Mouse (Mus musculus) C2C12 (cell line): ENCODE measurements around the gene Tbc1d23. TPM values are rescaled to one million over a fixed set of nuclear protein-coding genes. Genes with fewer than 3 reads are reported as not detected.

Experiments used
- H3K27me3 ChIP-seq: one replicate; pipeline ENCODE4 v1.6.1; 2011; ENCODE audit not compliant: control insufficient read depth, insufficient read depth, insufficient read length
- H3K36me3 ChIP-seq: one replicate; pipeline ENCODE4 v1.6.1; 2011; ENCODE audit not compliant: control insufficient read depth, insufficient read depth
- H3K4me3 ChIP-seq: one replicate; pipeline ENCODE4 v1.5.1; 2011; ENCODE audit warnings: mild to moderate bottlenecking, control low read depth; ENCODE audit not compliant: poor library complexity, insufficient read depth, severe bottlenecking
- H3K79me2 ChIP-seq: one replicate; pipeline ENCODE4 v1.6.1; 2011; ENCODE audit not compliant: control insufficient read depth, insufficient read depth
- H3K79me3 ChIP-seq: one replicate; pipeline ENCODE4 v1.6.1; 2011; ENCODE audit warnings: low read depth, control low read depth
- H3ac ChIP-seq: one replicate; pipeline ENCODE3; 2011; ENCODE audit warnings: low read depth; ENCODE audit not compliant: control insufficient read depth, insufficient read length
- CEBPB ChIP-seq: IDR thresholded peaks from one replicate; pipeline ENCODE4 v1.6.1; 2011; ENCODE audit warnings: low read depth, mild to moderate bottlenecking, control low read depth, moderate library complexity
- CTCF ChIP-seq: IDR thresholded peaks from one replicate; pipeline ENCODE4 v1.5.1; 2011; ENCODE audit not compliant: control insufficient read depth, insufficient read depth, insufficient read length
- FOSL1 ChIP-seq: IDR thresholded peaks from one replicate; pipeline ENCODE4 v1.8.0; 2011; ENCODE audit warnings: mild to moderate bottlenecking, low read length; ENCODE audit not compliant: poor library complexity, insufficient read depth, severe bottlenecking
- MAX ChIP-seq: IDR thresholded peaks from one replicate; pipeline ENCODE4 v1.6.1; 2011; ENCODE audit warnings: mild to moderate bottlenecking, control low read depth
- MYOD1 ChIP-seq: IDR thresholded peaks from one replicate; pipeline ENCODE4 v1.6.1; 2011; ENCODE audit warnings: low read depth; ENCODE audit not compliant: control insufficient read depth, insufficient read length
- MYOG ChIP-seq: IDR thresholded peaks from one replicate; pipeline ENCODE4 v1.6.1; 2011; ENCODE audit not compliant: control insufficient read depth, insufficient read length; ENCODE audit errors: extremely low read depth
- USF1 ChIP-seq: IDR thresholded peaks from one replicate; pipeline ENCODE4 v1.6.1; 2011; ENCODE audit warnings: low read depth, mild to moderate bottlenecking, control low read depth, moderate library complexity
- polyA plus RNA-seq: library from polyadenylated mRNA; unstranded; fragments of >200 nt; fragmentation: generic; extraction: Trizol; gene quantifications from one replicate; pipeline ENCODE4 v1.2.1, GENCODE M21; 2012; ENCODE audit warnings: missing spikeins

Tbc1d23 gene
- polyA plus RNA-seq, 1 experiment, result 5.3 TPM

- Histone ChIP-seq H3K79me3 (no peaks in the 10 kb centered on the region), H3K36me3 (no peaks in the 10 kb centered on the region), H3K79me2 (no peaks in the 10 kb centered on the region), H3ac (no peak overlapping the region), H3K4me3 (no peak overlapping the region), H3K27me3 (no peaks in the 10 kb centered on the region)
- TF ChIP-seq CEBPB (no peak), CTCF (no peak), MAX (no peak), USF1 (no peak), MYOD1 (no peak), FOSL1 (no peak), MYOG (no peak)
Observed at GRCm38 (mm10) chr16:57267068-57267467, 35.8 kb upstream of the Tbc1d23 start.

- H3K4me3 ChIP-seq, result no peak overlapping the region
- H3K79me2 ChIP-seq, result no peaks in the 10 kb centered on the region
- no peaks in the 10 kb centered on the region for H3K79me3 ChIP-seq
- H3ac ChIP-seq, result no peak overlapping the region
- no peaks in the 10 kb centered on the region for H3K36me3 ChIP-seq
- H3K27me3 ChIP-seq, result no peaks in the 10 kb centered on the region
- TF ChIP-seq MYOD1, result no peak
- TF ChIP-seq MYOG, result no peak
- TF ChIP-seq CEBPB, result no peak
- TF ChIP-seq USF1, result no peak
- no peak for TF ChIP-seq FOSL1
- no peak for TF ChIP-seq MAX
- no peak for TF ChIP-seq CTCF
Observed at GRCm38 (mm10) chr16:57260152-57260551, 28.8 kb upstream of the Tbc1d23 start.

- Histone ChIP-seq H3ac (no peak overlapping the region), H3K36me3 (no peaks in the 10 kb centered on the region), H3K79me3 (no peaks in the 10 kb centered on the region), H3K4me3 (no peak overlapping the region), H3K27me3 (no peaks in the 10 kb centered on the region), H3K79me2 (no peaks in the 10 kb centered on the region)
- no peak for TF ChIP-seq USF1
- no peak for TF ChIP-seq FOSL1
- no peak for TF ChIP-seq CTCF
- no peak for TF ChIP-seq MYOD1
- TF ChIP-seq MAX, result no peak
- TF ChIP-seq MYOG, result no peak
- TF ChIP-seq CEBPB, result no peak
Observed at GRCm38 (mm10) chr16:57259356-57260083, 28.2 kb upstream of the Tbc1d23 start.

- Histone ChIP-seq H3K27me3 (no peaks in the 10 kb centered on the region), H3K79me3 (no peaks in the 10 kb centered on the region), H3K79me2 (no peaks in the 10 kb centered on the region), H3K36me3 (no peaks in the 10 kb centered on the region), H3K4me3 (no peak overlapping the region), H3ac (no peak overlapping the region)
- peak; percentile 74 for TF ChIP-seq MYOD1
- TF ChIP-seq USF1, result no peak
Observed at GRCm38 (mm10) chr16:57251589-57252421, 20.5 kb upstream of the Tbc1d23 start.

- Histone ChIP-seq H3K79me2 (no peaks in the 10 kb centered on the region), H3K27me3 (no peaks in the 10 kb centered on the region), H3K36me3 (no peaks in the 10 kb centered on the region), H3K79me3 (no peaks in the 10 kb centered on the region), H3ac (no peak overlapping the region), H3K4me3 (no peak overlapping the region)
- TF ChIP-seq FOSL1, result no peak
- no peak for TF ChIP-seq CEBPB
- TF ChIP-seq USF1, result no peak
- no peak for TF ChIP-seq CTCF
- no peak for TF ChIP-seq MYOD1
- TF ChIP-seq MAX, result no peak
- no peak for TF ChIP-seq MYOG
Observed at GRCm38 (mm10) chr16:57250991-57251390, 19.7 kb upstream of the Tbc1d23 start.
